Mouse (Mus musculus) frontal cortex, adult (tissue): ENCODE data around the gene Nmral1.

Experiments
- ATAC-seq: cut with Nextera tagmentation; 2 replicates; pipeline ENCODE4 v1.9.2; 2017; ENCODE audit warnings: mild to moderate bottlenecking, moderate library complexity, mixed read lengths; ENCODE audit not compliant: low TSS enrichment

The Nmral1 gene

DNA sequence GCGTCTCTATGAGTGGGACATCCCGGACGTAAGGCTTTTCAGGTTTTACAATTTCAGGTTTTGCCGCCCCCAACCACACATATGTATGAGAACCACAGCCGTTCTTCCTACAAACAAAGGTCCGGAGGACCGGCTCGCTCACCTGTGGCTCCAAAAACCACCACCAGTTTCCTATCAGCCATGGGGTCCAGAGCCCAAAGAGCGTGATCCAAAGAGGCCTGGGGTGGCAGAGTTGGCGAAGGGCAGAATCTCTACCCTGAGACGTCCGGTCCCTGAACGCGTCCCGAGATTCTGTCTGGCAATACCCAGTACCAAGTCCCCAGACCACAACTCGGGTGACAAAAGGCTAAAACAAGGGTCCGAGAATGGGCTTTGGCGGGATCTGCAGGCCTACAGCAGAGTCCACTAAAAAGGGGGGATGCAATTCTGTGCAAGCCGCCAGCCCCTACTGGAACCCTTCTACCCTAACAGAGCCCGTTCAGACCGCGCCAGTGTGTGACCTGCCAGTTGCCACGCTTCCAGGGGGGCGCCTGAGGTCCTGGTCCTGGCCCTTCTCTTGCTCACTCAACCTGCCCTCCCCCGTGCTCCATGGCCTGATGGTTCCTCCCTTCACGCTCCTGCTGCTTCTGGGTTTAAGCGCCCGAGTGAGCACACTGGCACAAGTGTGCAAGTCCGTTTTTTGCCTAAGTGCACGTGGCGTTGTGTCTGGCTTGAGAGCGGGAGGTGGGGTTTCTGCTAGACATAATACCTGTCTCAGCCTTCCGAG lies at the start of gene Nmral1:
Gene Nmral1, minus strand, starts transcription at position 604 of the 766 bp plus-strand sequence.
- peak; percentile 92 for ATAC-seq

DNA sequence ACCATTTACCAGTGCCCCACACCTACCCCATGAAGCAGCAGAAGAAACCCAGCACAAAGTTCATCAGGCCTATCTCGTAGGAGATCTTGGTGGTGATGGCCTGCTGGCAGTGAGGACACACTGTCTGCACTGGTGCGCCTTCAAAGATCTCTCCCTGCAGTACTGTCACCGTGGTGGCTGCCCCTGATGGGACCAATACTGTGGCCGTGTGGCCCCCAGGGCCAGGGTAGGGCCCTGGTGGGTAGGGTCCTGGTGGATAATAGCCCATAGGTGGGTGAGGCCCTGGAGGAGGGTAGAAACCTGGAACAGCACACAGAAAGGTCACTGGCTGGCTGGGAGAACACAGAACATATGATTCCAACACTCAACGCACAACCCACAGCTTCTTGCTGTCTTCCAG lies 49.6 kb upstream of the Nmral1 start:
- ATAC-seq: no peak

DNA sequence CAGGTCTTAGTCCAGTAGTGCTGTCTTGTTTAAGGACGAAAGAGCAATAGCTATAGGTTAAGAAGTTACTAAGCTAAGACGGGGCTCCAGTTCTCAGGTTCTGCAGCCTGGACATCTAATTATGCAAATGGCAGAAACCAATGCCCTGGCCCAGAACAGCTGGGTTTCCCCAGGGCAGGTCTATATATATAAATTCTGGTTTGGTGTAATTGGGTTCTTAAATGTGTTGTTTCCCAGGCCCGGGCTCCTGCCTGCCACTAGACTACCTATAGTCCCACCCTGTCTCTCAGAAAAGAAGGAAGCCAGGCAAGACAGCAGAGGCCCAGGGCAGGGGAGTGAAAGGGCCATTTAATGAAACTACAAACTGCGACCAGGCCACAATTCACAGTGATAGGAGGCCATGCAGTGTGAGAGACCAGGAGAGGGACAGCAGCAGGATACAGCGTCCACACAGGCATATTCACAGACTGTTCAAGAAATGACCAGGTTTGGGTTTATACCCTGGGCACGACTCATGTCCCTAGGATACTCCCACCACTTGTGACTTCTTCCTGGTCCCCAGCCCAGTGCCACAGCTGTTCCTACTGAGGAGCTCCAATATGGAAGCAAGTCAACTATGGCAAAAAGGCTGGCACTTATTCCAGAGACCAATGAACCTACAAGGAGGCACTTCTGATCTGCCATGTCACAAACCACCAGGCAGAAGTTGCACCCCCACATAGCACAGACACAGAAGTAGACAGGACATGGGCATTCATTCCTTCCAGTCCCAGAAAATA lies 48.0 kb upstream of the Nmral1 start:
- ATAC-seq: no peak

DNA sequence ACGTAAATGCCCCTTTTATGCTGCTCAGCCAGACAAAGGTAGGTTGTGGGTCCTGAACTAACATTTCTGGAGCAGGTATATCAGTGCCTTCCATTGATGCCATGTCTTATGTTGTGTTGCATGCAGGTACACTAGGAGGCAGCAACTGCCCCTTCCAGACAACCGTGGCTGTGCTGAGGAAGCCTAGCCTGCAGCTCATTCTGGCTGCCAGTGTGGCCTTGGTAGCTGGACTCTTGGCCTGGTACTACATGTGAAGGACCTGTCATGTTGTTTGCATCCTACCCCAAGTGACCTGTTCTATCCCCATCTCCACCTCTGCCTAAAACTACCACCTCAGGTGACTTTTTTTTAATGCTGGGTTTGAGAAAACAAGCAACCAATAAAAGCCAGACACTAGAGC lies 46.7 kb upstream of the Nmral1 start:
- no peak for ATAC-seq

DNA sequence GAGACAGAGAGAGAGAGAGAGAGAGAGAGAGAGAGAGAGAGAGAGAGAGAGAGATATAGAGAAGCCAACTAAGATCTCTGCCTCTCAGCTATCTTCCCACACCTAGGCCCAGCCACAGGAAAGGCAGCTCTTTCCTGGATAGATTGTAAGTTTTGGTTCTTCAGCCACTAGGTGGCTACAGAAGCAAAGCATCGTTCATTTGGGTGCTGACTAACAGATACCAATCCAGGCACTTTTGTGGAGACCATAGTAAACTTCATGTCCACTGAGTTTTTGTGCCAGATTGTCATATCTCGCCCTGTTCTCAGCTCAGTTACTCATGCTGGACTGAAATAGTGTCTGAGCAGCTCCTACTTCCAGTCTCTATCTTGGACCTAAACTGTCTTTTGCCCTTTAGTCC lies 44.1 kb upstream of the Nmral1 start:
- ATAC-seq: peak; percentile 88

DNA sequence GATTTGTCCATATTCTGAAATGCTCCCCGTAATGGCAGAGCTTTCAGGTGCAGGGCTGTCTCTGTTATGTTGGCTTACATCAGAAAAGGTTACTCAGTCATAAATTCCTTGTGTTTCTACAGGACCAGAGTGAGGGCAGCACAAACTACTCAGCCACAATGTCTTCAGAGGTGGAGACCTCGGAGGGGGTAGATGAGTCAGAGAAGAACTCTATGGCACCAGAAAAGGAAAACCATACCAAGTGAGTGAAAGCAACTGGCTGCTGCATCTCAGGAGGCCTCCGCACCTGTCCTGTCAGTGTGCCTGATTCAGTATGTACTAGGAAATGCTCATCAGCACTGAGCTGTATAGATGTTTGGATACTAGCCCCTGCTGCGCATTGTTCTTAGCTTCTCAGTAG lies 43.3 kb upstream of the Nmral1 start:
- no peak for ATAC-seq

DNA sequence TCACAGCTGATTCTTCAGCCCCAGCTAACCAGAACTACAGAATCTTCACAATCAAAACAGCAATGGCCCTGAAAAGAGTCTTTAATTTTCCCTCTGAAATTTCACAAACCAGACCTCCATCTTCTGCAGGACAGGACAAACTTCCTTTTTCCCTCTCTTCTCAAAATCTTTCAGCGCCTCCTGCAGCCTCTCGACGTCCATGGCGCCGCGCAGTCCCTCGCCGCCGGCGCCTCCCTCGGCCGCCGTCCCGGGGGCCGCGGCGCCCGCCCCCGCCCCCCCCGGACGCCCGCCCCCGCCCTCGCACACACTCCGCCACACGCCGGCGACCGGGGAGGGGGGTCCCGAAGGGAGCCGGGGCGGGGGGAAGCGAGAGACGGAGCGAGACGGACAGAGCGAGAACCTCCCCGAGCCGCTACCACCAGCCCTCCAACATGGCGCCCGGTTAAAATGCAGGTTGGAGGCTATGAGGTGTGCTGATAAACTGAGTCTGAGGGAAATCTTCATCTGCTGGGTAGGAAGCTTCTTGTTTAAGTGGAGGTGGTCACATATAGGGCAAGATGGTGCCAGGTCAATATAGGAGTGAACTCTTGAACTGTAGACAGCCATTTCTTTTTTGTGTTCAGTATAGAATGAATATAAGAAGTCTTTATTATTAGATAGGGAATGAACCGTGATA lies 37.6 kb upstream of the Nmral1 start:
- ATAC-seq: peak; percentile 70

DNA sequence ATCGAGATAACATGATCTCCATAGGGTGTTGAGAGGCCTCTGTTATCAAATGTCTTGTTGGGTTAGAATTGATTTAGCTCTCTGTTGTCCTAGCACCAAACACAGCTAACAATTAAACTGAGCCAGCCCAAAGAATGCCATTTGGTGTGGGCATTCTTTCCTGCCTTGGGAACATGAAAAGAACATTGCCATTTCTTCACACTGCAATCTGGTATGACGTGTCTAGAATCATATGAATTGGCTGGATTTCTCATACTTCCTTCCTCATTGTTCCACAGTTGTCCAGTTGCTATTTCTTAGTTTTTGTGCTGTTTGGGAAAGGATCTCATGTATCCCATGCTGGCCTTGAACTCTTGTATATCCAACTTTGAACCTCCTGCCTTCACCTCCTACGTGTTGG lies 34.9 kb upstream of the Nmral1 start:
- no peak for ATAC-seq

DNA sequence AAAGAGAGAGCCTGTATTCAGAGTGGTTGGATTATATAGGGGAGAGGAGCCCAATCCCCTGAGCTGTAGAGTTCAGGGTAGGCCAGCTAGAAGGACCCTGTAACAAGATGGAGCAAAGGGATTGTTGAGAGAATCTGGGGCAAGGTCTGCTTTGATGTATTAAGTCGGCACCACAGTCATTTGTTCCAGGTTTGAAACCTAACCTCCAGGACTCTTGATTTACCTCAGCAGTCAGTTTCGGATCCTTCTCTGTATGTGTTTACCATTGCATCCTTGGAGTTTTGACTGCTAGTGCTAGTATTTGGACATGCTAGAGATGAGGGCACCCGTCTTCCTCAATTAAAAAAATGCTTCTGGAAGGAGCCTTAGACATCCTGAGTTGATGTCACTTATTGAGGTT lies 33.0 kb upstream of the Nmral1 start:
- no peak for ATAC-seq

DNA sequence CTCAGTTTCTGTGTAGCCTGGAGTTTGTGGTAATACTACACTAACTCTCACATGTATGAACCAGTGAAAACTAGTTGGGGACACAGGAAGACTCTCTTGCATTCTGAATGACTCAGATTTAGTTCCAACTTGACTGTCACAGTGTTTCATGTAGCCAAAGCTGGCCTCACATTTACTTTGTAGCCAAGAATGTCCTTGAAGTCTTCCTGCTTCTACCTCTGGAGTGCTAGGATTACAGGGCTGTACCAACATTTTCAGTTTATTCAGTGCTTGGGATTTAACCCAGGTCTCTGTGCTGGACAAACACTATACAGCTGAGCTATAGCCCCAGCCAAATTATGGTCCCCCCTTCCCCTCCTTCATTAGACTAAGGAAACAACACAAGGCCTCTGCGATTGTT lies 23.0 kb upstream of the Nmral1 start:
- ATAC-seq: no peak

DNA sequence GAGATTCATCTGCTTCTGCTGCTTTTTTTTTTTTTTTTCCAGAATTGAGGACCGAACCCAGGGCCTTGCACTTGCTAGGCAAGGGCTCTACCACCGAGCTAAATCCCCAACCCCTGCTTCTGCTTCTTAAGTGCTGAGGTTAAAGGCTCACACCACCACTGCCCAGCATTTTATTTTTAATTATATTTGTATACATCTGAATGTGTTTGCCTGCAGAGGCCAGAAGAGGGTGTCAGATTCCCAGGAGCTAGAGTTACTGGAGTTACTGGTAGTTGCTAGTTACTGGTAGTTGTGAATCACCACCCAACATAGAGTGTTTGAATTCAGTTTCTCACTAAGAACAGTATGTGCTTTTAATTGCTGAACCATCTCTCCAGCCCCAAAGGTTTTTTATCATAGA lies 20.8 kb upstream of the Nmral1 start:
- no peak for ATAC-seq

DNA sequence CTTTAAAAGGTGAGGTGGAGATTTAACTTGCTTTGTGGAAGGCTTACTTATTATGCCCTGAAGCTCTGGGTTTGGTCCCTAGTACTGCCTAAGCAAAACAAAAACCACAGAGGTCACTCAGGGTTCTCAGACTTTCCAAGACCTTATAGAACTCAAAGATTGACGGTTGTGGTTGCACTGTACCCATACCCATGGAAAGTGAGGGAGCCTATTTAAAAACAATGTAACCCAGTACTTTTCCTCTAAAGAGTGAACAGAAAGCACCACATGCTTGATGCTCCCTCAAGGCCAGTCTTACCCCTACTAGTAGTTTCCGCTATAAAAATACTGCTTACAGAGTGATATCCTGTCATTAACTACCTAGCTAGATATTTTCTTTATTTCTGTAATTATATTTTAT lies 17.1 kb upstream of the Nmral1 start:
- no peak for ATAC-seq

DNA sequence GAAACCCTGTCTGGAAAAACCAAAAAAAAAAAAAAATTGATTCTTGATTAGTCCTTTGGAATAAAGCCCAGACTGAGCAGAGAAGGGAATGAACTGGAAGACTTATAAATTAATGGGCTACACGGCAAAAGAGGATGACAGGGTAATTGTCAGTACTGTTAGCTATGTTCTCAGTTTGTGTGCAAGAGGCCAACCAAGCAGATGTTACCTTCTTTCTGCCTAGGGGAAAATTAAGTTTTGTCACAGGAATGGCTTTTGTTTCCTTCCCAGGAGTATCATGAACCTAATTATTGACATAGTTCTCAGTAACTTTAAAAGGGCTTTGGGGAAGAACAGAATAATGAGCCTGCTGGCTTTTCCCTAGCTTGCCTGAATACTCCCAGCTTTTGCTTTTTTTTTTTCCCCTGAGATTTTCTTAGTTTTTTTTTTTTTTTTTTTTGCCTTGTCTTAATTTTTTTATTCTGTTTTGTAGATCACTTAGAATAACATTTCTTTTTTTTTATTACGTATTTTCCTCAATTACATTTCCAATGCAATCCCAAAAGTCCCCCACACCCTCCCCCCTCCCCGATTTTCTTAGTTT lies 11.7 kb upstream of the Nmral1 start:
- no peak for ATAC-seq

DNA sequence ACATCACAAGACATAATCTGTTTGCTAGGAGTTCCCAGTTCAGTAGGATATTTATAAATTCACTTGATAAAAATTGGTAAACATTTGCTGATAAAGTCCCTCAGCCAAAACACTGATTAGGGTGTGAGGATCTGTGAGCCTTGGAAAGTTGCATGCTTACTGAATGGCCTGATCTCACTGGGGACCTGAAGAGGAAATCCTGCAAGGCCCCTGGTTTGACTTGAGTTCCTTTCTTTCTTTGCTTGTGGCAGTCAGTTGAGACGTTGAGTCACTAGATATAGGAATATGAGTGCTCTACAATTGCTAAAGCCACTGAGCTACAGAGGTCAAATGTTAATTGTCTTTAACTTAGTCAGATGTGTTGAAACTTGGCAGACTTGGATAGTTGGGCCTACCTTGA lies 8.8 kb upstream of the Nmral1 start:
- no peak for ATAC-seq

DNA sequence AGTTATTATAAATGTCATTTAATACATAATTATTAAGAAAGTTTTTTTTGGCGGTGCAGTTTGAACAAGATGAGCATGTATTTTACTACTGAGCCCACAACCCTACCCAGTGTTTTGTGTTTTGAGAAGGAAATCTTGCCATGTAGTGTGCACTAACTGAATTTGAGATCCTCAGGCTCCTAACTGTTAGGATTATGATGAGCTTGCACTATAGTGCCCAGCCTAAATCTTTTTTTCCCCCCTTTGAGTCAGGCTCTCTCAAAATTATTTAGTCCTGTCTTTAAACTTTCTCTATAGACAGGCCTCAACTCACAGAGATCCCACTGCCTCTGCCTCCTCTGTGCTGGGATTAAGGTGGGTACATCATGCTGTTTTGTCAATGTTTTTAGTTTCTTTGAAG lies 8.4 kb upstream of the Nmral1 start:
- ATAC-seq: no peak

DNA sequence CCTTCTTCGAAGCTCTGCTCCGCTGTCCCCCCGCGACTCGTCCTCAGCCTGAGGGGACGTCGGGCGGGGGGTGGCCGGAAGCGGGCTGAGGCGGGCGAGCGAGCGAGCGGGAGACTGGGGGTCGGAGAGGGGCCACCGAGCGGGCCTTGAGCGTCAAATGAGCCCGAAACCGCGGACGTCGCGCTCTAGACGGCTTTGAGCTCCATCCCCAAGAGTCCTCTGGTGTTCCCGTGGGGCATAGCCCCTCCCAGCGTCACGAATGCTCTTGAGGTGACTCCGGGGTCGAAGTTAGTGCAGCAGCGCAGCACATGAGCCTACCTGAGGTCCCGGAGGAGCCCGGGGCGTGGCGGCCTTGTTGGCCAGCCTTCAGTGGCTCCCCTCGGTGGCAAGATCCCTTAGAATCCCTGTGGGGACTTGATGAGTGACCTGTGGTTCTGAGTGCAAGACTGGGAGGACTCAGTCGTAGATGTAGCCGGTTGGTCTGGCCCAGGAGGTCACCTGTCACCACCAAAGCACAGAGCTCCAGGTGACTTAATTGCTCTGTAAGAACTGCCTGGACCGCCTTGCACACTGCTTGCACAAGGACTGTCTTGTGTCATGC lies 7.5 kb upstream of the Nmral1 start:
- peak; percentile 36 for ATAC-seq

DNA sequence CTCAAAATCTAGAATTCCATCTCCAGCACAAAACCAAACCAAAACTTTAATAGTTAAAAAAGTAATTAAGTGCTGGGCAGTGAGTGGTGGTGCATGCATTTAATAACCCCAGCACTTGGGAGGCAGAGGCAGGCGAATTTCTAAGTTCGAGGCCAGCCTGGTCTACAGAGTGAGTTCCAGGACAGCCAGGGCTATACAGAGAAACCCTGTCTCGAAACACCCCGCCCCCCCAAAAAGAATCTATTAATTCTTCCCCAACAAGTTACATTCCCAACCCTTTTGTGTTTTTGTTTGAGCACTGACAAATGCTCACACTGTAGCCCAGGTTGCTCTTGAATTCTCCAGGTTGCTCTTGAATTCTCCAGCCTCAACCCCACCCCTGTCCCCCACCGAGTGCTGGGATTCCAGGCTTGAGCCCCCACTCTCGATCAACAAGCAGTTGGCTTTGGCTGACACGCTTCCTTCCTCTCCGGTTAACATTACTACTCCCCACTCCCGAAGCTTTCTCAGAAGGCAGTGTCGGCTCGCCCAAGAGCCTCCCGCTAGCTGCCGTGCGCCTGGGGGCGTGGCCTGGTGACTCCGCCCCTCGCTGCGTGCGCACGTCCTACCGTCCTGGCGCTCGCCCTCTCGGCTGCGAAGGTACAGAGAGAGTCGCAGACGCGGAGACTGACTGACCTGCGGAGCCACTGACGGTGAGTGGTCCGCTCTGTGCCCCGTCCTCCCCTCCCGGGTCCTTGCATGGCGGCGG lies 6.8 kb upstream of the Nmral1 start, which contains the start of gene Hmox2:
Gene Hmox2, plus strand, starts transcription at position 582 of the 748 bp plus-strand sequence.
- peak; percentile 96 for ATAC-seq

DNA sequence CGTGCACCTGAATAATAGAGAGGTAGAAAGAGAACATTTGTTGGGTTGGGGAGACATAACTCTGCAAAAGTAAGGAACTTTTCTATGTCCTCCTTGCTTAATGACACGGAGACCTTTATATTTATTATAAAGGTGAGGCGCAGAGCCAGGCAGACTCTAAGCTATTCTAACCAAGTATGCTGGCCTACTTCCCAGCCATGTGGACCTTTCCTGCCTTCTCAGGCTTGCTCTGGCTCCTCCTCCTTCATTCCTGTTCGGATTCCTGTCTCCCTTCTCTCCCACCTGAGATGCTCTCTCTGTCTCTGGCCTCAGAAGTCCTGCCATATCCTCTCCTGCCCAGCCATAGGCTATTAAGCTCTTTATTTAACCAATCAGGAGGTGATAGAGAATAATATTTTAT lies 6.1 kb upstream of the Nmral1 start:
- ATAC-seq: no peak

DNA sequence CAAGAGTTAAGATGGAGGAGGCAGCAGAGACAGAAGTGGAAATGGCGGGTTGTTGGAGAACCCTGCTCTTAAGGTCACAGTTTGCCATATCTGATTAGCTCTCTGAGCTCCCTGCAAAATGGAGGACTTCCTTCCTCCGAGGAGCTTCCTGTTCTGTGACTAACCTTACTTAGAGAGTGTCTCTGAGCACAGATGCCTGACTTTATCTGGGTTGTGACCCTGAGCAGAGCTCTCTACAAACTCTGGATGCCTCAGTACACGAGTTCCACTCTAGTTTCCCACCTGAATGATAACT lies 3.7 kb upstream of the Nmral1 start:
- no peak for ATAC-seq

DNA sequence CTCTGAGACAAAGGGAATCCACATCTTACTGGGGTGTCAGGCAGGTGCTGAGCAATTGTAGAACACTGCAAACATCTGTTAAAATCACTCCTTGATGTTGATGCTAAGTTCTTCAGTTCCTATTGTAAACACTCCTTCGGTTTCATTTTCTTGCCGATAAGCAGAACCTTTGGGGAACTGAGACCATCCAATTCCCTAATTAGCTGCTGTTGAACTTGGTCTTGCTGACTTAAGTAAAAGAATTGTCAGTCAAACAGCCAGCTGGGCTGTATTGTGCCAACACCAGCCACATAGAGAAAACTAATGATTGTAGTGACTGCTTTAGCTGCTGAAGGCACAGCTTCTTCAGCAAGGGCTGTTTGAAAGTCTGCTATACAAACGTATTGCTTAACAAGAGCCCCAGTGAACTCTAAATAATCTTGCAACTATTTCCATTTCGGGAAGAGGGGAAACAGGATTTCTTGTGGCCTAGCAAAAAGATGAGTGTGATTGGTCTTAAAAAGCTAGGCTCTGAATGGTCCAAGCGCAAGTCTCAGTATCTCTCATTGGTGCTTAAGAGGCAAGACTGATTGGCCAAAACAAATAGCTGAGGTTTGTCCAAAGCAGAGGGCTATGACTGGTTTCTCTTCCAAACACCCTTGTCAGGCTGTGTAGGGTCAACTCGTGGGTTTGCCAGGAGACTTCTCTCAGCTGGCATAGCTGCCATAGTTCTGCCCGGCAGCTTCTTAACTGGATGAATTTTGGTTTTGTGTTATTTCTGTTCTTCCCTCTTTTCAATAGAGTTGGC lies 3.2 kb upstream of the Nmral1 start:
- no peak for ATAC-seq

DNA sequence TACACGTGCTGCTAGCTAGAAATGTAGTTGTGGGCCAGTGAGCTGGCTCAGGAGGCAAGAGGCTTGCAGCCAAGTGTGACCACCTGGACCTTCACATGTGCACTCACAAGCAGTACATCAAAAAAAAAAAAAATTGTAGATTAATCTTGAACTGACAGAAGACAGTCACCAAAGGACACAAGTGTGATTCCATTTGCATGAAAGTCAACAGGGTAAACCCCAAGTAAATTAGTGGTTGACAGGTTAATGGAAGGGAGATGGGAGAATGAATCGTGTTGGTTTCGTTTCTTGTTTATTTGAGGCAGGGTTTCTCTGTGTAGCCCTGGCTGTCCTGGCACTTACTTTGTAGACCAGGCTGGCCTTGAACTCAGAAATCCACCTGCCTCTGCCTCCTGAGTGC lies 1.3 kb downstream of the Nmral1 start:
- ATAC-seq: no peak
